Mouse (Mus musculus): ENCODE measurements around the gene Golga2.

Golga2 gene

DNA sequence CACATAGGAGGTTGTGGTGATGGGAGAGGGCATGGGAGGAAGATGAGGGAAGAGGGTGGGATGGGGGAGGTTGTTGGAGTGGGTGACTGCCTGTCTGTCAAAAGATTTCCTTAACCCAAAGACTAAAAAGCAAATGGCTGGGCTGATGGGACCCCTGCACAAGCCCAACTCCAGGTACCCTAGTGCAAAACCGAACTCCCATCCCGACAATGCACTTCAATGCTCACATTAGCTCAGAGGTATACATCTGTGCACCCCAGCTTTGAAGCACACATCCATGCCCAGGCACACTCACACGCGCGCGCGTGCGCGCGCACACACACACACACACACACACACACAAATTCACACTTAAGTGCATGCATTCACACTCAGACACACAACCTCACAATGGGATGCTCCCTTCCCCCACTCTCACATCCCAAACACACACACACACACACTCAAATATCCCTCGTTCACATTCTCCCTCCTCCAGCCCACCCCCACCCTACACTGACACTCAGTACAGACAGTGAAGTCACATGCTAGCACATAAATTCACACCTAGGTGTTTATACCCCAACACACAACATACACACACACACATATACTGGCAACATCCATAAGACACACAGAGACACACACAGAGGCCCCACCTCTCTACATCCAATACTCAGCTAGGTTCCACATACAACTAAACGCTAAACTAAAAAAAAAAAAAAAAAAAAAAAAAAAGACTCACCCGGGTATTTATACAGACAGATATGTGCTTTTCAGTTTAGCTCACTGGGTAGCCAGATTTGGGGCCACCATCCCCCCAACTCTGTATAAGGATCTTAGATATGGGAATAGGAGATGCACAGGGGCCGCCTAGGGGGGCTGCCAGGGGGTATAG, 31.8 kb downstream of the Golga2 start:
- no peak for DNase-seq

DNA sequence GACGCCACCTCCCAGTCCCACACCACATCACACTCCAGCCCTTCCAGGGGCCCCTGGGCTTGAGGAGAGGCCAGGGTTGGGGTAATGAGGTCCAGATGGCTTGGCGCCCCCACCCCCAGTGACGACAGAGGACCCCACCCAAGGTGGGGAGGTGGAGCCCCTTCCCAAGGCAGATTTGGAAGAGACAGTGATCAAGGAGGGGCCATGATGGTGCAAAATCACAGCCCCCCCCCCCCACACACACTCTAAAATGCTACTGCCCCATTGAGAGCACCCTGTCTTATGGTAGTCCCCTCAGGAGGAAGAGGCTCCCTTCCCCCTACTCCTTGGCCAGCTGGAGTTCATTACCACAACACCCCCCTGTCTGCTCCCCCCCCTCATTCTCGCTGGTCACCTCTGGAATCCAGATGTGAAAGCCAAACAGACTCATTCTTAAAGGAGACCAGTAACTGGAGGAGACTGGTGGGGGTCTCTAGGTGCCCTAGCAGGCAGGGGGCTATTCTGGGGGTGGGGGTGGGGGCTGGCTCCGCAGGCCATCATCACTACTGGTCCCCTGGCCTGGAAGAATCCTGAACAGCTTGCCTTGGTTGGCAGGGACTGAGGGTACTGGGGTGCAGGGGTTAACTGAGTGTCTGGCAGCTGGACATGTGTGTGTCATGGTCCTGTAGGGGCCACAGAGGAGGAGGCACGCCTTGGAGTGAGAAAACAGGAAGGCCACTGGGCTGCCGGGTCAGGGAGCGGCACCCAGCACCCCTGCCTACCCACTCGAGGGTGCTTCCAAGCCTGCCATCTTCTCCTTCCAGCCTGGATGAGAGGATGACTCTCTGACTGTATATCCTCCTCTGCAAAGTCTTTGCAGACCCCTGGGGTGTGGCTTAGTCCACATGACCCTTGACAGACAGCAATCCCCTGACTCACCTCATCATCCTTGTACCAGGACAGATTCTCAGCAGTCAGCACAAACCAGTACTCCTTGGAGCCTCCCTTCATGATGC, 32.7 kb downstream of the Golga2 start:
- DNase-seq: no peak

DNA sequence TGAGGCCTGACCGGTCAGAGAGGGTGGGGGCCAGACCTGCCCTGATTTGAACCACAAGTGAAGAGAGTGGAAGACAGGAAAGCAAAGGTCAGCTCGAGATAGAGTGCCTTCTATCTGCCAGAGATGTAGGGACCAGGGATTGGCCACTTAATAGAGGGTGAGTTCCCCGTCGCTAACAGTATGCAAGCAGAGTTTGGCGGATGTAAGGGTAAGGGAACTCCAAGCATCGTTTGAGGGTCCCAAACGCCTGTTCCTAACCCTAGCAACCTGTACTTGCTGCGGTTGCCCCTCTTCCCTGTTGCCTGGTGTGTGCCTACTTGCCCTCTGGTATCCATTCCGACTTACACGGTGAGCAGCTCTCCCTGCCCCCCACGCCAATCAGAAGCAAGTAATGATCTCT, 33.5 kb downstream of the Golga2 start:
- DNase-seq: no peak

DNA sequence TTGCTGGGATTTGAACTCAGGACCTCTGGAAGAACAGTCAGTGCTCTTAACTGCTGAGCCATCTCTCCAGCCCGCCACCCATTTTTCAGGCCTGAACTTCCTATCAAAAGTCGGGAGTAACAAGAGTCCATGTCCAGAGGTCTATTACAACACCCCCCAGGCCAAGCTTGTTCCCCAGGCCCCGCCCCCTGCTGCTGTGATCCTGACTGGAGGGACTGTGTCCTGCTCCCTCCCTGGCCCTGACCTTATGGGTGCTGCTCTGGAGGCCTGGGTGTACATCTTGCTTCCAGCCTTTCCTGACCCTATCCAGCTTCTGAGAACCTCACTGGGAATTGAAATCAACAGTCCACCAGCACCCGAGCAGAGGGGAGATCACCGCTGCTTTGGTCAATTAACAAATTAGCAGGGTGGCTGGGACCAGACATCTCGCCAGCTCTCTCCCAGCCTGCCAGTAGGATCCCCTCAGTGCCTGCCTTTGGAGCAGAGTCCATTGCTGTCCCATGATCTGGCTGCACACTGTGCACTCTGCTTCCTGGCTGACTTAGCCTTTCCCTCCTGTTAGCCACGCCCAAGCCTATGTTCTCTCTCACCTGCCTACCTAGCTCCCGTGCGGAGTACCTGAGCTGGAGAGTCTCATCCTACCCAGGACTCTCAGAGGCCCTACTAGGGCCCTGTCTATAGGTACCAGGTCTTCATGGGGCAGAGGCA, 34.6 kb downstream of the Golga2 start:
- DNase-seq: no peak

DNA sequence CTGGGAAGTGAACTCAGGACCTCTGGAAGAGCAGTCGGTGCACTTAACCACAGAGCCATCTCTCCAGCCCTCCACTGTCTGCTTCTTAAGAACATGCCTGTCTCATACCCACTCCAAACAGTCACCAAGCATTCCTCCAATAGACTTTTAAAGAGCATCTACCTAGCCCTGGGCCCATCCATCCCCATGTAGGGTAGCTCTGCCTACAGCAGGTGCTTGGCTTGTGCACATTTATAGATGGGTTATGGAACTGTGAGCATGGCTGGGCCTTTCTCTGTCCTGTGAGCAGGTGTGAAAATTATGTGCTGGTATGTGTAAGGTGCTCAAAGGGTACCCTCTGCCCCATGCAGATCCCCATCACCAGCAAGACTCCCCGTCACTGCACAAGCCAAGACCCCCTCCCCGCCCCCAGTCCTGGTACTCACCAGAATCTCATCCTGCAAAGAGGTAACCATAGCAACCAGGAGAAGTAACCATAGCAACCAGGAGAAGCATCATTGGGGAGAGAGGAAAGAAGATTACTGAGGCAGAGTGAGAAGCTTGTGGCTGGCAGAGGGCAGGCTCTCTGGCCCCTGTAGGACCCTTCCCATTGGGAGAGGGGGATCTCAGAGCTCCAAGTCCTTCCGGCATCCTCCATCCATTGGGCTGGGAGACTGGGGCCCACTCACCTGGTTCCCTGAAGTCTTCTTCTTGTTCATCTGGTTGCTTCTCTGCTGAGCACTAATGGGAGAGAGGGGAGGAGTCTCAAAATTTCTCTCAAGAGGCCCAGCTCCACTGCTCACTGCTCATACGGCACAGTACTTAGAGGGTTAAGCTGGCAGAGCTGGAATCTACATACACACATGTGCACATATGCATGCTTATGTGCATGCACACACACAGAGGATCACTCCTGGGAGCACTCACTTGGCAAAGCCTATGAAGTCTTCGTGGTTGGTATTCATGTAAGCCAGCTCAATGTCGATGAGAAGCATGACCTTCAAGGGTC, 35.9 kb downstream of the Golga2 start:
- DNase-seq: no peak

DNA sequence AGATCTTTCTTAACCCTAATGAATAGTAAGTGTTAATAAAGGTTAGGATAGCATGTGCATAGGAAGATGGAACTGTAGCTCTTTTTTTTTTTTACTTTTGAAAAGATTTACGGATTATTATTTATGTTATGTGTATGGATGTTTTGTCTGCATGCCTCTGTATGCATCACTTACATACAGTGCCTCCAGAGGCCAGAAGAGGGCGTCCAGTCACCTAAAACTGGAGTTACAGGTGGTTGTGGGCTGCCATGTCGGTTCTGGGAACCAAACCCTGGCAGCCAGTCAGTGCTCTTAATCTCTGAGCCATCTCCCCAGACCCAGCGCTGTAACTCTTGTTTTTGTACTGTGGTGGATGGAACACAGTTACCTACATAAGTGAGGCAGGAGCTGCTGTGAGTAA, 37.1 kb downstream of the Golga2 start:
- DNase-seq: no peak

DNA sequence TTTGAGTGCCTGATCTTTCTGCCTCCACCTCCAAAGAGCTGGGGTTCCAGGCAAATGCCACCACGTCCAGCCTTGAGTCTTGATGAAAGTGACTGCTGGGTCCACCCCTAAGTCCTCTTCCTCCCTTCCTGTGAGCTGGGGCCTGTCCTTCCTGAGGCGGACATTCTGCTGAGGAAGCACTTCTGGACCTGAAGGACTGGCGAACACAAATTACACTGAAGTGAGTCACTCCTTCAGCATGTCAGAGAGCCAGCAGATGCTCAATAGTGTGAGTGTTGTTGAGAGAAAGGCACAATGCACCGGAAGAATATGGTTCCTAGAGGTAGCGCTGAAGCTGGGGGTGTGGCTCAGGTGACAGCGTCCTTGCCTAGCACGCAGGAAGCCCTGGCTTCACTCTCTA, 38.2 kb downstream of the Golga2 start:
- no peak for DNase-seq

DNA sequence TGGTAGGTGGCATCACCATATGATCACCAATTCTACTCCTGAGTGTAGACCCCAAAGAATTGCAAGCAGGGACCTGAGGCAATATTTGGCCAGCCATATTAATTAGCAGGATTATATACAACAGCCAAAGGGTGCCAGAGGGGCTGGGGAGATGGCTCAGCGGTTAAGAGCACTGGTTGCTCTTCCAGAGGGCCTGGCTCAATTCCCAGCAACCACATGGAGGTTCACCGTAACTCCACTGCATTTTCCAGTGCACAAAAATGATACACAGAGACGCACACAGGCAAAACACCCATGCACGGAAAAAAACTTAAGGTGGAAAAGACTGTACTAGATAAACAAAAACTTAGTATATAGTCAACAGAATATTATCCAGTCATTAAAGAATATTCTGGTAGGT, 40.0 kb downstream of the Golga2 start:
- DNase-seq: no peak

DNA sequence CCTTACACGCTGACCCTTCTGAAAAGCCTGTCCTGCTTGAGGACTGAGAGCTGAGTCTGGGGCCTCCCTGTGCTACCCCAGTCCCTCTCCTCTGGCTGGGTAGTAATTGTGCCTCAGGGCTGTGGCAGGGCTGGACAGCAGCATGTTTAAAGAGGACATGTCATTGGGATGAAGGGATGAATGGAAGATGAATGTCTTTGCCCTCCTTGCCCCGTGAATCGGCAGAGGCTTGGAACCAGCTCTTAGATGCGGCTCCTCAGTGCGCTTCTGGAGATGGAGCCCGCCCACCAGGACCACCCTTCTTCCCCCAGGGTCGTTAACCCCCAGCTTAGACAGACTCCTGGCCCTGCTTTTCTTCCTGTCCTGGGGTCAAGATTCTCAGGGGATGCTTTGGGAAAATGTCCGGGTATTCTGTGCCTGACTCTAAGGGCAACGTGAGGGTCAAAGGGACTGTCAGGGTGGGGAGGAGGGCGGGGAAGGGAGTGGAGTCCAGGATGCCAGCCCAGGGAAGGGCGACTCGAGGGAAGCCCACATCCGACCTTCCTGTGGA, 41.8 kb downstream of the Golga2 start:
- DNase-seq: no peak

DNA sequence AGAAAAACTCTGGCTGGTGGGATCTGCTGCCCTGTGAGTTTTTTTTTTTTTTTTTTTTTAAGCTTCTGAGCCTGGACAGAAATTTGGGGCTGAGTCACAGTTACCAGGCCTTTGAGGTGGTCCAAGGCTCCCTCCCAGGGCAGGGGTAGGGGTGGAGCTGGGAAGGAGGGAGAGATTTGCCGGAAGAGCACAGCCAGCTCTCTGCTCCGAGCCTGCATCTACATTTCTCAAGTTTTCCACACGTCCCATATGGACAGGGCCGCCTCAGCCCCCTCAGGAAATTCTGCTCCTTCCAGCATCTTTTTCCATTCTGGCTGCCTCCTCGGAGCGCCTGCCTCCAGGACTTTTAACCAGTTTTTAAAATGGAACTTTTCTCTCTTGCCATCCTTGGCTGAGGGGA, 42.3 kb downstream of the Golga2 start:
- no peak for DNase-seq

DNA sequence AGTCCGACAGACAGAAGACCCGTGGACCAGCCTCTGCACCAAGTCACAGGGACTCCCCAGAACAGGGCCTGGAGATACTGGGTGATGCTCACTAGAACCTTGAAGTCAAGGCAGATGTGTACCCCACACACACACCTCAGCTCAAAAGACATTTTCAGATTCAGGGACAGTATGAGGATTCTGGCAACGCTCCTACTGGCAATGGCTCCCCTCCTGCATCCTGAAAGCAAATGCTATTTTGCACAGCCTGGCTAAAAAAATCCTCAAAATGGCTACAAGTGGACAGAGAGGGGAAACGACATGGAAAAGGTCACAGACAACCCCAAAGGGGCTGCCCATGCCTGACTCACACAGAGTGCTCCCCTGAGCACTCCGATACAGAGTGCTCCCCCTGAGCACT, 45.0 kb downstream of the Golga2 start:
- DNase-seq: no peak

DNA sequence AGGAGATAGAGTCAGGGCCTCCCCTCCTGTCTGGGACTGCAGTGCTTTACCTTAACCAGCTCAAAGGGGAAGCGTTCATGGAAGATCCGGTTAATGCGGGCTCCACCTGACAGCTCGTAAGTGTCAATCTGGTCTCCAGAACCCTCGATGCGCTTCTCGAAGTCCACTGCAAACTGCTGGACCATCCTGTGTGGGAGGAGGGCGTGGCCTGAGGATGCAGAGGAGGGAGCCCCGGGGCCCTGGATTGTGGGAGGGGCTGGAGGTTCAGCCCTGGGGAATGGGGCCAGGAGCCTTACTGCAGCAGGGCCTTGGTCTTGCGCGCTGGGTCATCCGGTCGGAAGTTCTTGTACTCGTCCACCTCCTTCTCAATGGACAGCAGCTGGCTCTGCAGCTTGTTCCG, 48.7 kb downstream of the Golga2 start:
- no peak for DNase-seq

DNA sequence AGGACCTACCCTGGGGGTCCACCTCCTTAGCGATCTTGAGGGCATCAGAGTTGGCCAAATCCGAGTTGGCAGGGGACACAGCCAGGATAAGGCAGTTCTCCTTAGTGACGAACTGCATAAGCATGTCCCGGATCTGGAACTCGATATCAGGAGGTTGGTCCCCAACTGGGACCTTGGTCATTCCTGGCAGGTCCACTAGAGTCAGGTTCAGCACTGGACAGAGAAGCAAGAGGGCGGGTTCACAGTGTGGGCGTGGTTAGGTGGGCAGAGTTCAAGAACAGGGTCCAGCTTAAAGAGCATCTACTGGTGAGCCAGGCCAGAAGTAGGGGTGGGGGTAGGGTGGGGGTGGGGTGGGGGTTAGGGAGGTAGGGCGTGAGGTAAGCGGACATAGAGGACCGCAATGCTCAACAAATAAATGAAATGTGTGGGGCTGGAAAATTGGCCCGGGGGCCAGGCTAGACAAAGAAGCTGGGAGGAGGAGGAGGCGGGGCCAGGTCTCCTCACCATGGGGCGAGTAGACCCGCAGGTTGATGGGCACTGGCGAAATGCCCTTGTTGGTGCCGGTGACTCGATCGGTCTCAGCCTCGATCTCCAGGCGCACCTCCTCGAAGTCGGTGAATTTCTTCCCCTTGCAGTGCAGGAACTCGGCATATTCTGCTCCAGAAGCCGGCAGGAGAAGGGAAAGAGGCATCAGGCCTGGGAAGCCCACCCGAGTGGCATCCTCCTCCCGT, 52.9 kb downstream of the Golga2 start:
- DNase-seq: no peak

DNA sequence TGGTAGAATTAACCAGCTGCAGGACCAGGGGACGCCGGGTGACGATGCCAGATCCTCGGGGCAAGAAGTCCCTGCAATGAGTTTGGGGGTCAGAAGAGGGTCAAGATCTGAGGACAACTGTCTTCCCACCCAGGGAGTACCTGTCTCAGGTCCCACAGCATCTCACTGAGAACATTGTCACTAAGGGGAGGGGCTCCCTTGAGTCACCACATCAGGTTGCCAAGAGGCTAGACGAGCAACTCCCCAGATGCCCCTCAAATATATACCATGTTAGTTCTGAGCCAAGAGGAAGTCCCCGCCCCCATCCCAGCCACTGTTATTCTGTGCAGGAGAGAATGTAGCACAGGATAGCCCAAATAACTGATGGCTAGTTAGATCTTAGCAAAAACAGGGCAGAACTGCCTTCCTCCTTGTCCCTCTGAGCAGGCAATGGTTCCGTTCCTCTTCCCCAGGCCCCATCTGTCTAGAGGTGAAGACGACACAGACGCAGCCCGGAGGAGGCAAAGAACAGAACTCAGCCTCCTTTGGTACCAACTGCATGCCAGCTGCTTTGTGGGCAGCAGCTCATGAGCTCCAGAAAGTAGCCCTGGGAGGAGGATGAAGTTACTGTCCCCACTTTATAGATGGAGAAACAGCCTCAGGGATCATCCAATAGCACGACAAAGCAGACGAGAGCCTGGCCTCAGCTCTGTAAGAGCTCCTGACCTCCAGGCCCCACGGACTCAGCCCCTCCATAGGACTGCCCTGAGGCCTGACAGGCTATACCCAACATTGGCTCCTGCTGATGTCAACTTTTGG, 53.9 kb downstream of the Golga2 start:
- DNase-seq: peak; percentile 83

DNA sequence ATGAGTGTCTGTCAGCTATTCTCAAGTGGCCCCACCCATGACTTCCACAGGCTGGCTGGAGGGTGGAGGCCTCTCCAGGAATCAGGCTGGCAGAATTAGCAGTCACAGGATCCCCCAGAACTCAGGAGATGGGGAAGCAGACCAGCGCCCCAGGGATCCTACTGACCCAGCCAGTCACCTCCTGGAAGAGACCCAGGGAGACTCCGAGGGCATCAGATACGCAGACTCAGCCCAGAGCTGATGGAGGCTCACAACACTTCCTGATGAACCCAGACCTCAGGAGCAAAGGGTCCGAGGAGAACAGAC, 54.4 kb downstream of the Golga2 start:
- DNase-seq: no peak

DNA sequence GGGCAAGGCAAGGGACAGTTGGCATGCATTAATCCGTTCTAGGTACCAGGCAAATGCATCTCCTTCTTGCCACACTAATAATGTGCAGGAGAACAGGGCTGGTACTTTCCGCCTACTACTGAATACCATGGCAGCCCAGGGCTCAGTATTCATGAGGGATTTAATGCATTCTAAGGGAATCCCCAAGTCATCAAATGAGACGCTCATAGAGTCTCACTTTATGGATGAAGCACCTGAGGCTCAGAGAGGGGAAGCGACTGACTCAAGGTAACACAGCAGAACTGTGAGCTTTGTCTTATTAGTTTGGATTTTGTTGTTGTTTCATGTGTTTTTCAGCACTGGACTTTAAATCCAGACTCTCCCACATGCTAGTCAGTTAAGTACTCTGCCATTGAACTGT, 54.9 kb downstream of the Golga2 start:
- no peak for DNase-seq

DNA sequence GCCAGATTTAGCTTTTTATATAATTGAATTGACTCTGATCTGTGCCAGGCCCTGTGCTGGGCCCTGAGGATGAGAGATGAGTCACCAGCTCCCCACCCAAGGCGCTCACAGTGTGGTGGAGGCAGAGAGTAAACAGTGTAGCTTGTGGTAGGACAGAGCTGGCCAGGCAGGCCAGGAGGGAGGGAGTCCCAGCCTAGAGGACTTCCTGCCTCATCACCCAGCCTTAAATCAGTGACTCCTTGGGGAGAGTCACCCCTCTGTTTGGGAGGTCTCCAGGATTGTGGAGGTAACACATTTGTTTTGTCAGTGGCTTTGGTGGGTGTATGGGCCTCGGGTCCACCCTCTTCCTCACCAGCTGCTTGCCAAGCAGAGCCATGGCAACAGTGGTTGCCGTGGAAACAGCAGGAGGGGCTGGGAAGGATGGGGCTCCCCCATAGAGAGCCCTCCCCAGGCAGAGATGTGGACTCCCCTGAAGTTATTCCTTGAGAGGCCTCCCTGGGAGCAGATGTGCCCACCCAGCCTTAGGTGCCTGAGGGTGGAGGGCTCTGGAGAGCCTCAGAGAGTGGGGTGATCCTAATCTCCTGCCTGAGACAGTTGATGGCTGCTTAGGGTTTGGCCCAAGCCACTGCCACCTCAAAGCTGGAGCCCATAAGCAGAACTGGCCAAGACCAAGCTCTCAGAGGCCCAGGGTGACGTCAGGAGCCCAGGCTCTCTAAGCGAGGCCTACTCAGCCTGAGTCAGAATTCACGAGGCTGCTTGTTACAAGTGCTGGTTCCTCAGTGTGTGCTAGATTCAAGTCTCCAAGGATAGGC, 55.6 kb downstream of the Golga2 start:
- peak; percentile 89 for DNase-seq

DNA sequence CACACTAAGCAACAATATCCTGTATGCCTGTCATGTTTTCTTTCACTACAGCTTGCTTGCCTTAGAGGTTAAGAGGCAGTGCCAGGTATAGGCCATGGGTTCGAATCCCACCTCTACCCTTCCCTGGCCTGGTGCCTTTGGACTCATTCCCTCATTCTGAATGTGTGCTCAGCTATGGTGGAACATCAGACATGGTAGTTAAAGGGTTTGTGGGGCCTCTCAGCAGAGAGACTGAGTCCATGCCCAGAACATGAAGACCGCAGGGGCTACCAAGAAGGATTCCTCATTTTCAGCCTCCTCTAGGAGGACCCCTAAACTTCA, 56.1 kb downstream of the Golga2 start:
- no peak for DNase-seq

DNA sequence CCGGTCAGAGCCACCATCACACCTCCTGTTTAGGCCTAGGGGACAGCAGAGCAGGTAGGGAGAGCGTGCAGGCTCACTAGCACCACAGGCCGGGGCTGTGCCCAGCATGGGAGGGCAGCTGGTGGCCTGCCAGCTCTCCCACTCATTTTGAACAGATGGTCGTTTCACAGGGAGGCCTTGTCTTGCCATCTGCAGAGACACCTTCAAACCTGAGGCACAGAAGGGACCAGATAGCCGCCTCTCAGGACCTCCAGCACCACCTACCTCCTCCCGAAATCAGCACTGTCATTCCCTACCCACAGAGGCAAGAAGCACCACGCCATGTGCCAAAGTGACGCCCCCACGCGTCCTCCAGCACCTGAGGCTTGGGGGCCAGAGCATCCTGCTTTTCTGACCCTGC, 56.9 kb downstream of the Golga2 start:
- DNase-seq: peak; percentile 81
